Mouse (Mus musculus) erythroblast, embryonic 14.5 days (primary cell): ENCODE measurements around the gene Shisa6.

Source experiments
- GATA1 ChIP-seq: IDR thresholded peaks from 2 replicates; pipeline ENCODE4 v1.6.1; 2012; ENCODE audit warnings: low read length, inconsistent platforms, mixed read lengths
- TAL1 ChIP-seq: IDR thresholded peaks from 3 replicates; pipeline ENCODE4 v1.6.1; 2012; ENCODE audit warnings: low read length, inconsistent platforms, mixed read lengths

- TF ChIP-seq GATA1 (no peak), TAL1 (no peak)
Measured at GRCm38 (mm10) chr11:66482501-66482900, 43.3 kb downstream of the Shisa6 start.
